ENCODE assay signal across 9 mouse cellular contexts in the genomic region with DNA sequence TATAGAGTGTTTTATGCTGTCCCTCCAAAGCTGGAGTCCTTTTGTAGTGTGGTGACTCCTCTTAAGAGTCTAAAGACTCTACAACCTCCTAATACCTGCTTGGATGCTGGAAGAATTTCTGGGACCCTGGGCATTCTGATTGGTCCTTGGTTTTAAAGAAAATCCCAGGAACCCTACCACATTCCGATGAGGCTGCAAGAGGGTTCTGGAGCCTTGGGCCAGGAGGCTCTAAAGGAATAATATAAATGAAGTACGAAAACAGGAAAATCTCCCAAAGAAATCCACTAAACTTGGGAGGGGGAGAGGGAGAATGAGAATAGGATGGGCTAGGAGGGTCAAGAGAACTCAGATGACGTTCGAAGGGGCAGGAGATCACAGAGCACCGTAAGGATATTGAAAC. TPM values are rescaled to one million over a fixed set of nuclear protein-coding genes. Genes with fewer than 3 reads are reported as not detected.
DNase-seq lines count a peak whose midpoint lies in the region; ATAC-seq and TF ChIP-seq lines count a peak whose summit lies in the region.
"Had no signal": no experiment of that assay in that cellular context is flagged by ENCODE, and none has a peak within 500 bp of the region (broad histone marks: within the 10 kb centered on the region; RNA-seq: fewer than 3 reads in every experiment).

No protein-coding gene starts in this region.

- 2% methylated on average over 5 of the region's 5 CpGs for WGBS in hindbrain, postnatal 0 days

- TF ChIP-seq CTCF in layer of hippocampus, adult 2 months (conservative IDR thresholded peaks at IDR 0.05): no peak
- no peak for TF ChIP-seq CTCF in hindbrain, postnatal 0 days (IDR thresholded peaks at IDR 0.05; ENCODE audit: low read depth)

- DNase-seq in layer of hippocampus, adult 2 months (ENCODE audit: low spot score in 2 of 2): no peak
- no peak for DNase-seq in layer of hippocampus, postnatal 36 days
- DNase-seq in hindbrain, postnatal 0 days (ENCODE audit: low spot score): no peak
- DNase-seq in layer of hippocampus, adult 8-10 months (ENCODE audit: low spot score in 2 of 2): no peak
- no peak for DNase-seq in left cerebral cortex, postnatal 14 days (ENCODE audit: low spot score in 2 of 2)

- 0 out of 2 replicates have a peak, but pooled peaks have one; percentile 8 for ATAC-seq in hindbrain, postnatal 0 days
- ATAC-seq in frontal cortex, adult (ENCODE audit: low TSS enrichment): no peak

- H3K27ac ChIP-seq in layer of hippocampus, adult 2 months: peak overlapping the region; percentile 97
- H3K27ac ChIP-seq in brown adipose tissue, adult 24 weeks (replicated peaks; ENCODE audit: low read depth, low read length): peak overlapping the region; percentile 91
- peak overlapping the region; percentile 88 for H3K27ac ChIP-seq in hindbrain, postnatal 0 days

- H3K4me2 ChIP-seq in hindbrain, postnatal 0 days (ENCODE audit: low read depth, low read length): peak overlapping the region; percentile 89
- H3K4me2 ChIP-seq in myocyte (ENCODE audit: low read depth): peak overlapping the region; percentile 97

- TF ChIP-seq POLR2A in myocyte (IDR thresholded peaks at IDR 0.05; ENCODE audit: insufficient read length, low read depth): no peak

- no peaks in the 10 kb centered on the region for H3K36me3 ChIP-seq in hindbrain, postnatal 0 days (ENCODE audit: insufficient read depth, low read length)
- no peaks in the 10 kb centered on the region for H3K36me3 ChIP-seq in myocyte (ENCODE audit: control insufficient read depth, insufficient read depth)

- H3K79me2 ChIP-seq in myocyte (ENCODE audit: control insufficient read depth, insufficient read depth): peaks cover 3% of the 10 kb centered on the region

- H3K9ac ChIP-seq in hindbrain, postnatal 0 days (replicated peaks; ENCODE audit: low read length): peak overlapping the region; percentile 64

- H3K9me3 ChIP-seq in hindbrain, postnatal 0 days (ENCODE audit: low read length): no peaks in the 10 kb centered on the region

- peak overlapping the region; percentile 20 for H3ac ChIP-seq in myocyte (ENCODE audit: control insufficient read depth, insufficient read length)

- intact Hi-C loops in left cerebral cortex, postnatal 14 days (cut with DNase I): no loop called here

- no peaks in the 10 kb centered on the region; the same call in 1 of the 2 replicates for H3K4me1 ChIP-seq in brown adipose tissue, adult 24 weeks (ENCODE audit: control insufficient read depth, insufficient read depth, insufficient read length, low read length)
- H3K4me1 ChIP-seq in hindbrain, postnatal 0 days (ENCODE audit: insufficient read depth, low read length): peaks cover 7% of the 10 kb centered on the region; the same call in 1 of the 2 replicates

- H3K27me3 ChIP-seq in hindbrain, postnatal 0 days (ENCODE audit: insufficient read depth, low read length): no peaks in the 10 kb centered on the region
- H3K27me3 ChIP-seq in myocyte (ENCODE audit: control insufficient read depth, insufficient read depth, insufficient read length): no peaks in the 10 kb centered on the region

- peak overlapping the region; percentile 97 for H3K4me3 ChIP-seq in layer of hippocampus, adult 2 months
- peak overlapping the region; percentile 92 for H3K4me3 ChIP-seq in brown adipose tissue, adult 24 weeks (ENCODE audit: insufficient read depth, low read depth, low read length)
- peak overlapping the region; percentile 52 for H3K4me3 ChIP-seq in hindbrain, postnatal 0 days (ENCODE audit: low read length)
- peak overlapping the region; percentile 86 for H3K4me3 ChIP-seq in myocyte

TF ChIP-seq in myocyte, 11 proteins besides CTCF, POLR2A, EP300 and RAD21:
- TF ChIP-seq REST (IDR thresholded peaks at IDR 0.05; ENCODE audit: insufficient read depth, insufficient read length): no peak
- no peak for TF ChIP-seq E2F4 (IDR thresholded peaks at IDR 0.05; ENCODE audit: insufficient read depth)
- no peak for TF ChIP-seq TCF12 (IDR thresholded peaks at IDR 0.05; ENCODE audit: insufficient read depth, poor library complexity, severe bottlenecking)
- no peak for TF ChIP-seq TCF3 (IDR thresholded peaks at IDR 0.05; ENCODE audit: insufficient read length, low read depth)
- TF ChIP-seq POLR2AphosphoS2 (IDR thresholded peaks at IDR 0.05; ENCODE audit: insufficient read length, low read depth): no peak
- no peak for TF ChIP-seq MYOG (IDR thresholded peaks at IDR 0.05; ENCODE audit: control insufficient read depth in 1 of 3, insufficient read depth in 1 of 3, insufficient read length in 2 of 3, low read depth in 2 of 3)
- no peak for TF ChIP-seq MAX (IDR thresholded peaks at IDR 0.05; ENCODE audit: low read depth)

RNA-seq across cellular contexts. Expression of a gene that starts 0.5 kb away (rescaled TPM):
- 10 to 100 TPM; 43.0 to 46.1 TPM for total RNA-seq in layer of hippocampus, adult 2 months (2021)
- 10 to 100 TPM; 44.5 to 46.8 TPM for total RNA-seq in layer of hippocampus, postnatal 36 days (2021)
- polyA plus RNA-seq in brown adipose tissue, adult 24 weeks (2012; ENCODE audit: insufficient read depth, insufficient read length, missing spikeins): 50.5 and 66.3 TPM in 2 replicates
- 119 and 124 TPM in 2 replicates for total RNA-seq in hindbrain, postnatal 0 days (2014; rRNA removed)
- polyA plus RNA-seq in hindbrain, postnatal 0 days (2015; fragmentation: Nextera tagmentation; extraction: Ambion mirVana): 79.3 and 80.5 TPM in 2 replicates
- polyA plus RNA-seq in myocyte (2012; fragmentation: generic; extraction: Trizol): 81.9 TPM
- total RNA-seq in layer of hippocampus, adult 8-10 months (2022): 10 to 100 TPM; 37.5 to 56.7 (median 46.3) TPM
- total RNA-seq in left cerebral cortex, postnatal 14 days (2021): 10 to 100 TPM; 46.9 to 48.4 TPM

RNA-seq across cellular contexts. Expression of a gene that starts 0.8 kb away (rescaled TPM):
- 10 to 100 TPM; 13.2 to 13.3 TPM for total RNA-seq in layer of hippocampus, adult 2 months (2021)
- total RNA-seq in layer of hippocampus, postnatal 36 days (2021): 10 to 100 TPM; 10.5 to 18.0 TPM
- 28.0 and 30.9 TPM in 2 replicates for polyA plus RNA-seq in brown adipose tissue, adult 24 weeks (2012; ENCODE audit: insufficient read depth, insufficient read length, missing spikeins)
- total RNA-seq in hindbrain, postnatal 0 days (2014; rRNA removed): 30.5 and 30.9 TPM in 2 replicates
- 19.0 and 20.6 TPM in 2 replicates for polyA plus RNA-seq in hindbrain, postnatal 0 days (2015; fragmentation: Nextera tagmentation; extraction: Ambion mirVana)
- 29.0 TPM for polyA plus RNA-seq in myocyte (2012; fragmentation: generic; extraction: Trizol)
- total RNA-seq in layer of hippocampus, adult 8-10 months (2022): 10 to 100 TPM; 16.9 to 18.6 (median 17.6) TPM
- total RNA-seq in left cerebral cortex, postnatal 14 days (2021): 10 to 100 TPM; 10.7 to 13.5 TPM

RNA-seq across cellular contexts. Expression of a gene that starts 10.2 kb away (rescaled TPM):
- 1,000 to 10,000 TPM; 1,342 to 1,423 TPM for total RNA-seq in layer of hippocampus, adult 2 months (2021)
- 1,000 to 10,000 TPM; 1,360 to 1,418 TPM for total RNA-seq in layer of hippocampus, postnatal 36 days (2021)
- polyA plus RNA-seq in brown adipose tissue, adult 24 weeks (2012; ENCODE audit: insufficient read depth, insufficient read length, missing spikeins): not detected in 2 replicates
- 9.8 and 13.5 TPM in 2 replicates for total RNA-seq in hindbrain, postnatal 0 days (2014; rRNA removed)
- polyA plus RNA-seq in hindbrain, postnatal 0 days (2015; fragmentation: Nextera tagmentation; extraction: Ambion mirVana): 4.2 and 4.6 TPM in 2 replicates
- polyA plus RNA-seq in myocyte (2012; fragmentation: generic; extraction: Trizol): 3.6 TPM
- total RNA-seq in layer of hippocampus, adult 8-10 months (2022): 1,000 to 10,000 TPM; 1,166 to 1,245 (median 1,206) TPM
- 1,000 to 10,000 TPM; 1,570 to 1,628 TPM for total RNA-seq in left cerebral cortex, postnatal 14 days (2021)

RNA-seq across cellular contexts. Expression of a gene that starts 17.4 kb away (rescaled TPM):
- 1 to 10 TPM; 9.4 TPM for total RNA-seq in layer of hippocampus, adult 2 months (2021)
- total RNA-seq in layer of hippocampus, postnatal 36 days (2021): 10 to 100 TPM in 1 of 2 experiments, 1 to 10 TPM in 1; 7.0 to 10.1 TPM
- polyA plus RNA-seq in brown adipose tissue, adult 24 weeks (2012; ENCODE audit: insufficient read depth, insufficient read length, missing spikeins): 5.9 and 6.8 TPM in 2 replicates
- total RNA-seq in hindbrain, postnatal 0 days (2014; rRNA removed): 5.8 and 8.0 TPM in 2 replicates
- 2.1 and 3.0 TPM in 2 replicates for polyA plus RNA-seq in hindbrain, postnatal 0 days (2015; fragmentation: Nextera tagmentation; extraction: Ambion mirVana)
- polyA plus RNA-seq in myocyte (2012; fragmentation: generic; extraction: Trizol): 7.2 TPM
- total RNA-seq in layer of hippocampus, adult 8-10 months (2022): 10 to 100 TPM; 10.0 to 12.0 (median 10.4) TPM
- total RNA-seq in left cerebral cortex, postnatal 14 days (2021): 1 to 10 TPM; 2.4 to 3.2 TPM

RNA-seq across cellular contexts. Expression of a gene that starts 17.6 kb away (rescaled TPM):
- not detected for total RNA-seq in layer of hippocampus, adult 2 months (2021)
- total RNA-seq in layer of hippocampus, postnatal 36 days (2021): under 1 TPM in 1 of 2 experiments, not detected in 1; 0.50 TPM
- not detected in 2 replicates for polyA plus RNA-seq in brown adipose tissue, adult 24 weeks (2012; ENCODE audit: insufficient read depth, insufficient read length, missing spikeins)
- not detected in 2 replicates for total RNA-seq in hindbrain, postnatal 0 days (2014; rRNA removed)
- 0.15 TPM in 1 of 2 replicates, not detected in the other for polyA plus RNA-seq in hindbrain, postnatal 0 days (2015; fragmentation: Nextera tagmentation; extraction: Ambion mirVana)
- 3.6 TPM for polyA plus RNA-seq in myocyte (2012; fragmentation: generic; extraction: Trizol)
- total RNA-seq in layer of hippocampus, adult 8-10 months (2022): not detected
- total RNA-seq in left cerebral cortex, postnatal 14 days (2021): not detected
- total RNA-seq: adrenal gland, postnatal 14 days had no signal

Comparison
In these comparisons a context has a peak if more than half of its experiments do, and no peak if none do; other contexts are left out.
1. RNA of a gene that starts 10.2 kb away (total RNA-seq): 1,570 to 1,628 TPM in left cerebral cortex, postnatal 14 days, 1,342 to 1,423 TPM in layer of hippocampus, adult 2 months, 1,360 to 1,418 TPM in layer of hippocampus, postnatal 36 days and 1,166 to 1,245 TPM in layer of hippocampus, adult 8-10 months; 9.8 to 13.5 TPM in hindbrain, postnatal 0 days; every median in the first group is over 10 times any median in the second.
2. Peak in every context shown above with its lines, with median percentiles within 50 percentile points of each other: H3K27ac ChIP-seq and H3K4me3 ChIP-seq.